Mouse (Mus musculus) neural tube, embryonic 12.5 days (tissue): ENCODE data around the gene Ctnnal1. TPM values are rescaled to one million over a fixed set of nuclear protein-coding genes. Genes with fewer than 3 reads are reported as not detected.
"Not testable (repeated sequence)": the region's sequence is repeated elsewhere in the genome, so short reads cannot be mapped to it uniquely, and the experiment has no call there.

Experiments used
- ATAC-seq: fragments of 200-750 bp; cut with Nextera tagmentation; 2 replicates; pipeline ENCODE4 v1.8.0; 2017; ENCODE audit warnings: low read depth, mild to moderate bottlenecking, moderate TSS enrichment, moderate library complexity; ENCODE audit not compliant: low FRiP score
- H3K27ac ChIP-seq: fragments of 300-500 bp; sonication (generic); 2 replicates; pipeline ENCODE4 v1.5.1; 2016
- H3K27me3 ChIP-seq: fragments of 300-500 bp; sonication (generic); replicated peaks from 2 replicates; pipeline ENCODE4 v1.6.1; 2016; ENCODE audit warnings: mild to moderate bottlenecking
- H3K36me3 ChIP-seq: fragments of 300-500 bp; sonication (generic); 2 replicates; pipeline ENCODE4 v1.6.1; 2016; ENCODE audit warnings: mild to moderate bottlenecking
- H3K4me1 ChIP-seq: fragments of 300-500 bp; sonication (generic); 2 replicates; pipeline ENCODE4 v1.6.1; 2016
- H3K4me2 ChIP-seq: fragments of 300-500 bp; sonication (generic); replicated peaks from 2 replicates; pipeline ENCODE4 v1.6.1; 2016; ENCODE audit warnings: mild to moderate bottlenecking
- H3K4me3 ChIP-seq: fragments of 300-500 bp; sonication (generic); 2 replicates; pipeline ENCODE4 v1.5.1; 2016
- H3K9ac ChIP-seq: fragments of 300-500 bp; sonication (generic); 2 replicates; pipeline ENCODE4 v1.6.1; 2016; ENCODE audit warnings: mild to moderate bottlenecking
- H3K9me3 ChIP-seq: fragments of 300-500 bp; sonication (generic); 2 replicates; pipeline ENCODE4 v1.6.1; 2016; ENCODE audit warnings: mild to moderate bottlenecking
- WGBS: fragments of 180-500 bp; shearing (Covaris S2); methylation state at CpG from one replicate; pipeline ENCODE4 v1.1.7; 2016; 5-methylcytosine and 5-hydroxymethylcytosine counted together
- polyA plus RNA-seq: library from polyadenylated mRNA; unstranded; fragments of >200 nt; fragmentation: Nextera tagmentation; extraction: Ambion mirVana; gene quantifications from 2 replicates; pipeline ENCODE4 v1.2.1, GENCODE M21; 2016

Gene Ctnnal1
- polyA plus RNA-seq, 1 experiment from 2014 or later = 23.0 TPM

- H3K4me3 ChIP-seq = no peak overlapping the region
- 89% methylated on average over 5 of the region's 5 CpGs for WGBS
- ATAC-seq = no peak
Observed at GRCm38 (mm10) chr4:56888483-56888882, 23.5 kb upstream of the Ctnnal1 start.

GRCm38 (mm10) chr4:56886286-56886979, 21.4 kb upstream of the Ctnnal1 start:
- Histone ChIP-seq H3K36me3 (peaks cover 30% of the 10 kb centered on the region), H3K9me3 (no peaks in the 10 kb centered on the region)
- no peak for ATAC-seq

More at GRCm38 (mm10) chr4:56888483-56888882, 23.5 kb upstream of the Ctnnal1 start:
- H3K4me2 ChIP-seq = no peak overlapping the region
- H3K4me1 ChIP-seq = no peaks in the 10 kb centered on the region
- H3K9me3 ChIP-seq = no peaks in the 10 kb centered on the region
- H3K9ac ChIP-seq = no peak overlapping the region
- no peaks in the 10 kb centered on the region for H3K27me3 ChIP-seq
- H3K27ac ChIP-seq = no peak overlapping the region
- peaks cover 30% of the 10 kb centered on the region for H3K36me3 ChIP-seq

GRCm38 (mm10) chr4:56880036-56880703, 15.2 kb upstream of the Ctnnal1 start:
- Histone ChIP-seq H3K27me3 (no peaks in the 10 kb centered on the region), H3K4me1 (no peaks in the 10 kb centered on the region), H3K9ac (no peak overlapping the region), H3K9me3 (no peaks in the 10 kb centered on the region), H3K36me3 (peaks cover 26% of the 10 kb centered on the region), H3K4me2 (no peak overlapping the region), H3K4me3 (no peak overlapping the region), H3K27ac (no peak overlapping the region)
- WGBS = 94% methylated on average over 11 of the region's 11 CpGs
- ATAC-seq = no peak

More at GRCm38 (mm10) chr4:56886286-56886979, 21.4 kb upstream of the Ctnnal1 start:
- Histone ChIP-seq H3K27me3 (no peaks in the 10 kb centered on the region), H3K4me3 (no peak overlapping the region), H3K9ac (no peak overlapping the region), H3K4me2 (no peak overlapping the region), H3K4me1 (no peaks in the 10 kb centered on the region), H3K27ac (no peak overlapping the region)
- 94% methylated on average over 6 of the region's 6 CpGs for WGBS

GRCm38 (mm10) chr4:56878971-56879370, 14.0 kb upstream of the Ctnnal1 start:
- 97% methylated on average over 7 of the region's 7 CpGs for WGBS
- Histone ChIP-seq H3K36me3 (peaks cover 24% of the 10 kb centered on the region), H3K4me1 (no peaks in the 10 kb centered on the region), H3K9me3 (no peaks in the 10 kb centered on the region), H3K4me3 (no peak overlapping the region), H3K27me3 (no peaks in the 10 kb centered on the region), H3K4me2 (no peak overlapping the region), H3K9ac (no peak overlapping the region), H3K27ac (no peak overlapping the region)
- no peak for ATAC-seq

GRCm38 (mm10) chr4:56870541-56870940, 5.6 kb upstream of the Ctnnal1 start:
- WGBS = 94% methylated on average over 11 of the region's 11 CpGs
- H3K9ac ChIP-seq, ATAC-seq: not testable (repeated sequence)

GRCm38 (mm10) chr4:56867761-56868160, 2.8 kb upstream of the Ctnnal1 start:
- no peak overlapping the region for H3K27ac ChIP-seq
- 71% methylated on average over 5 of the region's 5 CpGs for WGBS
- ATAC-seq = no peak
- no peaks in the 10 kb centered on the region for H3K9me3 ChIP-seq
- H3K9ac ChIP-seq = no peak overlapping the region
- H3K36me3 ChIP-seq = 0 out of 2 replicates have a peak, but pooled peaks cover 3% of the 10 kb centered on the region
- H3K4me2 ChIP-seq = no peak overlapping the region
- no peak overlapping the region for H3K4me3 ChIP-seq
- H3K27me3 ChIP-seq = no peaks in the 10 kb centered on the region
- peaks cover 14% of the 10 kb centered on the region for H3K4me1 ChIP-seq

More at GRCm38 (mm10) chr4:56870541-56870940, 5.6 kb upstream of the Ctnnal1 start:
- H3K9me3 ChIP-seq, H3K27ac ChIP-seq, H3K4me3 ChIP-seq, H3K4me2 ChIP-seq, H3K4me1 ChIP-seq, H3K27me3 ChIP-seq: not testable (repeated sequence)
- H3K36me3 ChIP-seq = peaks cover 15% of the 10 kb centered on the region

- no peak overlapping the region for H3K4me3 ChIP-seq
- no peaks in the 10 kb centered on the region for H3K27me3 ChIP-seq
- H3K36me3 ChIP-seq = 0 out of 2 replicates have a peak, but pooled peaks cover 1% of the 10 kb centered on the region
- peaks cover 14% of the 10 kb centered on the region for H3K4me1 ChIP-seq
- ATAC-seq = no peak
- no peak overlapping the region for H3K27ac ChIP-seq
- no peaks in the 10 kb centered on the region for H3K9me3 ChIP-seq
- 52% methylated on average over 4 of the region's 4 CpGs for WGBS
- H3K9ac ChIP-seq = no peak overlapping the region
- H3K4me2 ChIP-seq = no peak overlapping the region
Observed at GRCm38 (mm10) chr4:56865971-56866370, 983 bp upstream of the Ctnnal1 start.

- H3K27me3 ChIP-seq = no peaks in the 10 kb centered on the region
- under 1% methylated on average over 49 of the region's 49 CpGs for WGBS
- ATAC-seq = peak; percentile 81
- peak overlapping the region; percentile 64 for H3K27ac ChIP-seq
- peak overlapping the region; percentile 89 for H3K4me2 ChIP-seq
- peak overlapping the region; percentile 83 for H3K4me3 ChIP-seq
- no peaks in the 10 kb centered on the region; the same call in 1 of the 2 replicates for H3K36me3 ChIP-seq
- peak overlapping the region; percentile 84 for H3K9ac ChIP-seq
- no peaks in the 10 kb centered on the region for H3K9me3 ChIP-seq
- H3K4me1 ChIP-seq = peaks cover 14% of the 10 kb centered on the region
Observed at GRCm38 (mm10) chr4:56864417-56865001, 479 bp downstream of the Ctnnal1 start.

- peaks cover 14% of the 10 kb centered on the region for H3K4me1 ChIP-seq
- ATAC-seq = no peak
- H3K4me2 ChIP-seq = peak overlapping the region; percentile 89
- WGBS = 65% methylated on average over 4 of the region's 4 CpGs
- H3K27ac ChIP-seq = no peak overlapping the region
- H3K9ac ChIP-seq = peak overlapping the region; percentile 84
- no peaks in the 10 kb centered on the region; the same call in 1 of the 2 replicates for H3K36me3 ChIP-seq
- no peaks in the 10 kb centered on the region for H3K9me3 ChIP-seq
- H3K4me3 ChIP-seq = peak overlapping the region; percentile 83
- no peaks in the 10 kb centered on the region for H3K27me3 ChIP-seq
Observed at GRCm38 (mm10) chr4:56864016-56864415, 972 bp downstream of the Ctnnal1 start.

- no peak for ATAC-seq
- no peaks in the 10 kb centered on the region for H3K9me3 ChIP-seq
- no peak overlapping the region for H3K4me2 ChIP-seq
- H3K36me3 ChIP-seq = no peaks in the 10 kb centered on the region; the same call in 1 of the 2 replicates
- H3K9ac ChIP-seq = no peak overlapping the region
- H3K4me1 ChIP-seq = peaks cover 14% of the 10 kb centered on the region
- no peak overlapping the region for H3K27ac ChIP-seq
- no peaks in the 10 kb centered on the region for H3K27me3 ChIP-seq
- H3K4me3 ChIP-seq = no peak overlapping the region
- 95% methylated on average over 4 of the region's 4 CpGs for WGBS
Observed at GRCm38 (mm10) chr4:56861551-56861950, 3.4 kb downstream of the Ctnnal1 start.

GRCm38 (mm10) chr4:56858733-56859132, 6.3 kb downstream of the Ctnnal1 start:
- H3K4me2 ChIP-seq = no peak overlapping the region
- WGBS = 82% methylated on average over 9 of the region's 9 CpGs
- H3K27me3 ChIP-seq = no peaks in the 10 kb centered on the region
- no peaks in the 10 kb centered on the region; the same call in 1 of the 2 replicates for H3K36me3 ChIP-seq
- no peak overlapping the region for H3K4me3 ChIP-seq
- H3K9me3 ChIP-seq = no peaks in the 10 kb centered on the region
- ATAC-seq = no peak
- H3K27ac ChIP-seq = no peak overlapping the region
- no peak overlapping the region for H3K9ac ChIP-seq
- H3K4me1 ChIP-seq = peaks cover 7% of the 10 kb centered on the region

GRCm38 (mm10) chr4:56856371-56856949, 8.5 kb downstream of the Ctnnal1 start:
- no peak overlapping the region for H3K9ac ChIP-seq
- H3K4me3 ChIP-seq = no peak overlapping the region
- WGBS = 91% methylated on average over 8 of the region's 8 CpGs
- no peak for ATAC-seq
- no peaks in the 10 kb centered on the region for H3K27me3 ChIP-seq
- H3K9me3 ChIP-seq = no peaks in the 10 kb centered on the region
- no peak overlapping the region for H3K27ac ChIP-seq
- H3K4me2 ChIP-seq = no peak overlapping the region
- no peaks in the 10 kb centered on the region for H3K4me1 ChIP-seq
- H3K36me3 ChIP-seq = no peaks in the 10 kb centered on the region; the same call in 1 of the 2 replicates
